In genomic region chr5:144875227-144875626, GRCm38 (mm10) we compare ENCODE assay signal across 5 mouse cellular contexts.
"Had no signal": no experiment of that assay in that cellular context is flagged by ENCODE, and none has a peak within 500 bp of the region (broad histone marks: within the 10 kb centered on the region; RNA-seq: fewer than 3 reads in every experiment).

No protein-coding gene starts in this region.

- H3K4me2 ChIP-seq: kidney, embryonic 15.5 days; liver, embryonic 13.5 days had no signal

- H3K9me3 ChIP-seq: kidney, embryonic 15.5 days; limb, embryonic 10.5 days; liver, embryonic 13.5 days had no signal

- H3K27ac ChIP-seq: kidney, embryonic 15.5 days; left cerebral cortex, adult 2 months; limb, embryonic 10.5 days; liver, embryonic 13.5 days had no signal

- H3K4me3 ChIP-seq: kidney, embryonic 15.5 days; left cerebral cortex, adult 2 months; limb, embryonic 10.5 days; liver, embryonic 13.5 days had no signal

- H3K27me3 ChIP-seq: kidney, embryonic 15.5 days; liver, embryonic 13.5 days had no signal

- H3K9ac ChIP-seq: kidney, embryonic 15.5 days; liver, embryonic 13.5 days; liver, postnatal 0 days had no signal
